In the genomic region with DNA sequence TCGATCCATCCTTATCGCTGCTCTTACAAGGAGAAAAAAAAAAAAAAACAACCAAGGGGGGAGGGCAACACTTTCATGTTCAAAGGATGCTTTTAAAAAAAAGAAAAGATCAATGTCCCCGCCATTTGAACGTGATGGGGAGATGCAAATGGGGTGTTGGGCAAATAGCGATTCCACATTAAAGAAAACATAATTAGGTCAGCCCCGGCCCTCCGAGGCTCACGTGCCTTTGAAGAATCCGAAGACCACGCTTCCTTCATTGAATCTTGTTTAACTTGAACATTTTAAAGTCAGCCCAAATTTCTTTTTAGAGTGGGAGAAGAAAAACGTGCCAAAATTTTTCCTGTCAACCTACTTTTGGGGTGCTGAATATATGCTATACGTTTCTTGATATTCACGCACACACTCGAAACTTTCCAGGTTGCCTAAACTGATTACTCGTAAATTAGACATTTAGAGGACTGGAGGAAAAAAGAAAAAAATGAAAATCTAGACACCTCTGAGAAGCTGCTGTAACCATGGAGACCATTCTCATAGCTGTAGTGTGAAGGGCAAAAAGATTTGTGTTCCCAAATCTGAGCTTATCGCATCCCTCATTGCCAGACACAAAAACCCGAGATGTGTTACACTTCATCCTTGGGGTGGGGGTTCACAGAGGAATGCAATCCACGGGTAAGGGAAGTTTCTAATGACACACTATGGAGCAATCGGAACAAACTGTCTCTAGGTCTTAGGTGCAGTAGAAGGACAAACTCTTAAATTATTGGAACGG, we compare ENCODE assay signal across 20 mouse cellular contexts. TPM values are rescaled to one million over a fixed set of nuclear protein-coding genes. Genes with fewer than 3 reads are reported as not detected.
A peak's percentile ranks its signal among the peaks of the same experiment; 100 is the strongest.
DNase-seq lines count a peak whose midpoint lies in the region; ATAC-seq and TF ChIP-seq lines count a peak whose summit lies in the region.
"Had no signal": no experiment of that assay in that cellular context is flagged by ENCODE, and none has a peak within 500 bp of the region (broad histone marks: within the 10 kb centered on the region; RNA-seq: fewer than 3 reads in every experiment).

No protein-coding gene starts in this region.

- H3K4me1 ChIP-seq in forebrain, embryonic 10.5 days, result peaks cover 48% of the 10 kb centered on the region
- peaks cover 43% of the 10 kb centered on the region for H3K4me1 ChIP-seq in hindbrain, embryonic 14.5 days (replicated peaks; ENCODE audit: control insufficient read depth, insufficient read depth, low read length)
- H3K4me1 ChIP-seq in midbrain, embryonic 14.5 days (ENCODE audit: control insufficient read depth, insufficient read depth, low read length), result peaks cover 38% of the 10 kb centered on the region

- H3K9me3 ChIP-seq in forebrain, embryonic 10.5 days, result no peaks in the 10 kb centered on the region
- H3K9me3 ChIP-seq in hindbrain, embryonic 14.5 days (ENCODE audit: control insufficient read depth, low read length), result no peaks in the 10 kb centered on the region
- H3K9me3 ChIP-seq in midbrain, embryonic 14.5 days (ENCODE audit: control insufficient read depth, low read length), result no peaks in the 10 kb centered on the region
- H3K9me3 ChIP-seq: embryonic facial prominence, embryonic 12.5 days; heart, embryonic 13.5 days; limb, embryonic 15.5 days; stomach, embryonic 15.5 days had no signal

- H3K9ac ChIP-seq in hindbrain, embryonic 14.5 days, result no peak overlapping the region
- H3K9ac ChIP-seq in midbrain, embryonic 14.5 days (replicated peaks; ENCODE audit: low read length), result no peak overlapping the region
- H3K9ac ChIP-seq: embryonic facial prominence, embryonic 12.5 days; heart, embryonic 13.5 days; limb, embryonic 15.5 days; stomach, embryonic 15.5 days had no signal

- H3K4me3 ChIP-seq in forebrain, embryonic 10.5 days, result peak overlapping the region; percentile 51; the same call in 1 of the 2 replicates
- H3K4me3 ChIP-seq in hindbrain, embryonic 14.5 days (replicated peaks; ENCODE audit: low read length), result no peak overlapping the region
- H3K4me3 ChIP-seq in midbrain, embryonic 14.5 days (replicated peaks; ENCODE audit: low read depth, low read length), result no peak overlapping the region
- no peak overlapping the region for H3K4me3 ChIP-seq in layer of hippocampus, adult 2 months
- H3K4me3 ChIP-seq: embryonic facial prominence, embryonic 12.5 days; gastrocnemius, adult 2 months; heart, embryonic 13.5 days; stomach, embryonic 15.5 days had no signal

- H3K27me3 ChIP-seq in forebrain, embryonic 10.5 days (ENCODE audit: poor library complexity, severe bottlenecking), result peaks cover 84% of the 10 kb centered on the region
- H3K27me3 ChIP-seq in hindbrain, embryonic 14.5 days (ENCODE audit: control insufficient read depth, insufficient read depth, low read length), result 0 out of 2 replicates have a peak, but pooled peaks cover 4% of the 10 kb centered on the region
- H3K27me3 ChIP-seq in midbrain, embryonic 14.5 days (ENCODE audit: control insufficient read depth, insufficient read depth, low read length), result peaks cover 3% of the 10 kb centered on the region; the same call in 1 of the 2 replicates
- H3K27me3 ChIP-seq: stomach, embryonic 15.5 days had no signal

- H3K4me2 ChIP-seq in hindbrain, embryonic 14.5 days (replicated peaks), result peak overlapping the region; percentile 68
- peak overlapping the region; percentile 78 for H3K4me2 ChIP-seq in midbrain, embryonic 14.5 days (ENCODE audit: low read length)

- peak; percentile 45 for DNase-seq in brain, adult 2 months (ENCODE audit: low read depth, low spot score)
- no peak for DNase-seq in forebrain, embryonic 10.5 days (ENCODE audit: extremely low spot score, low spot score)
- peak; percentile 28 for DNase-seq in hindbrain, embryonic 14.5 days (ENCODE audit: low spot score)
- peak; percentile 63 for DNase-seq in midbrain, embryonic 14.5 days
- DNase-seq in cerebellum, adult 18-20 months, result no peak
- no peak for DNase-seq in thymus, postnatal 10 days (ENCODE audit: low spot score in 2 of 2)
- no peak for DNase-seq in layer of hippocampus, adult 2 months (ENCODE audit: low spot score in 2 of 2)
- DNase-seq: cerebellum, adult 11 months; gastrocnemius, adult 2 months; heart, postnatal 36 days; kidney, postnatal 14 days; lung, postnatal 10 days; thymus, adult 2 months had no signal

- TF ChIP-seq CTCF in layer of hippocampus, adult 2 months (conservative IDR thresholded peaks at IDR 0.05), result no peak

- no peak for ATAC-seq in hindbrain, embryonic 14.5 days (ENCODE audit: low FRiP score)
- no peak for ATAC-seq in midbrain, embryonic 14.5 days (ENCODE audit: low FRiP score, low TSS enrichment)
- ATAC-seq: intestine, embryonic 16.5 days; Patski had no signal

- H3K36me3 ChIP-seq in forebrain, embryonic 10.5 days (replicated peaks), result no peaks in the 10 kb centered on the region
- H3K36me3 ChIP-seq in hindbrain, embryonic 14.5 days (replicated peaks; ENCODE audit: control insufficient read depth, insufficient read depth), result no peaks in the 10 kb centered on the region
- no peaks in the 10 kb centered on the region for H3K36me3 ChIP-seq in midbrain, embryonic 14.5 days (ENCODE audit: control insufficient read depth, insufficient read depth, low read length)
- H3K36me3 ChIP-seq: embryonic facial prominence, embryonic 12.5 days; heart, embryonic 13.5 days; limb, embryonic 15.5 days; stomach, embryonic 15.5 days had no signal

- 61% methylated on average over 20 of the region's 20 CpGs for WGBS in forebrain, embryonic 10.5 days
- WGBS in hindbrain, embryonic 14.5 days, result 49% methylated on average over 20 of the region's 20 CpGs
- whole genome bisulfite sequencing in midbrain, embryonic 14.5 days, result 19% methylated on average over 20 of the region's 20 CpGs

- H3K27ac ChIP-seq in forebrain, embryonic 10.5 days, result no peak overlapping the region
- H3K27ac ChIP-seq in hindbrain, embryonic 14.5 days, result no peak overlapping the region
- H3K27ac ChIP-seq in midbrain, embryonic 14.5 days (replicated peaks; ENCODE audit: low read depth, low read length), result peak overlapping the region; percentile 33; the same call in 1 of the 2 replicates
- H3K27ac ChIP-seq in layer of hippocampus, adult 2 months, result no peak overlapping the region
- H3K27ac ChIP-seq: embryonic facial prominence, embryonic 12.5 days; gastrocnemius, adult 2 months; heart, embryonic 13.5 days; limb, embryonic 15.5 days; stomach, embryonic 15.5 days had no signal

RNA-seq across cellular contexts. Expression of a gene that starts 40.9 kb away (rescaled TPM):
- polyA plus RNA-seq in forebrain, embryonic 10.5 days (2016; fragmentation: Nextera tagmentation; extraction: Ambion mirVana), result 0.10 and 0.14 TPM in 2 replicates
- polyA plus RNA-seq in hindbrain, embryonic 14.5 days (2014; fragmentation: Nextera tagmentation; extraction: Ambion mirVana), result 0.92 and 1.4 TPM in 2 replicates
- polyA plus RNA-seq in midbrain, embryonic 14.5 days (2014; fragmentation: Nextera tagmentation; extraction: Ambion mirVana), result 0.54 and 0.72 TPM in 2 replicates
- total RNA-seq in layer of hippocampus, adult 2 months (2021), result 1 to 10 TPM; 3.0 to 5.2 TPM
- total RNA-seq: granulocyte monocyte progenitor cell, adult 5-6 weeks had no signal
- polyA plus RNA-seq: Patski had no signal

Comparison
In these comparisons a context has a peak if more than half of its experiments do, and no peak if none do; other contexts are left out.
1. DNase-seq: peak in brain, adult 2 months (single experiment), hindbrain, embryonic 14.5 days (single experiment) and midbrain, embryonic 14.5 days (single experiment); none in forebrain, embryonic 10.5 days (single experiment), cerebellum, adult 18-20 months (0 of 2), thymus, postnatal 10 days (0 of 2) and layer of hippocampus, adult 2 months (0 of 2).